Mouse (Mus musculus) CH12.LX (cell line): ENCODE results near the gene Rgs14.

Experiments used
- CTCF ChIP-seq, 2 experiments: IDR thresholded peaks in 1 of 2; conservative IDR thresholded peaks in 1 of 2; 2 replicates each; pipeline ENCODE4 v1.5.1; 2011 to 2012; ENCODE audit warnings: low read depth in 2 of 2, low read length in 2 of 2, improper control_type of control experiment in 1 of 2, inconsistent platforms in 1 of 2, mild to moderate bottlenecking in 1 of 2, moderate library complexity in 1 of 2
- ELF1 ChIP-seq: IDR thresholded peaks from 2 replicates; pipeline ENCODE4 v1.6.1; 2014; ENCODE audit warnings: low read depth, mild to moderate bottlenecking, inconsistent platforms, low read length, improper control_type of control experiment
- EP300 ChIP-seq: IDR thresholded peaks from 2 replicates; pipeline ENCODE4 v1.6.1; 2011; ENCODE audit warnings: low read length, improper control_type of control experiment
- KAT2A ChIP-seq: IDR thresholded peaks from 2 replicates; pipeline ENCODE4 v1.6.1; 2012; ENCODE audit warnings: low read length, improper control_type of control experiment, inconsistent platforms; ENCODE audit not compliant: insufficient replicate concordance
- MAX ChIP-seq: IDR thresholded peaks from 2 replicates; pipeline ENCODE4 v1.6.1; 2011; ENCODE audit warnings: low read length, improper control_type of control experiment
- MAZ ChIP-seq: IDR thresholded peaks from 2 replicates; pipeline ENCODE4 v1.6.1; 2012; ENCODE audit warnings: low read depth, mild to moderate bottlenecking, inconsistent platforms, low read length, improper control_type of control experiment, moderate library complexity

GRCm38 (mm10) chr13:55332331-55332730, 37.2 kb upstream of the Rgs14 start:
- TF ChIP-seq EP300, result no peak
- no peak for TF ChIP-seq CTCF (conservative IDR thresholded peaks at IDR 0.05 in 1 of 2, IDR thresholded peaks at IDR 0.05 in 1 of 2; ENCODE audit: low read depth in 2 of 2, low read length in 2 of 2)
- TF ChIP-seq MAX, result no peak
- TF ChIP-seq MAZ, result no peak
- TF ChIP-seq ELF1, result no peak
- no peak for TF ChIP-seq KAT2A
